Mouse (Mus musculus) C2C12 (cell line): ENCODE measurements around the gene Slc7a15.

Experiments used
- CEBPB ChIP-seq: IDR thresholded peaks from one replicate; pipeline ENCODE4 v1.6.1; 2011; ENCODE audit warnings: low read depth, mild to moderate bottlenecking, control low read depth, moderate library complexity
- CTCF ChIP-seq: IDR thresholded peaks from one replicate; pipeline ENCODE4 v1.5.1; 2011; ENCODE audit not compliant: control insufficient read depth, insufficient read depth, insufficient read length
- MYOD1 ChIP-seq: IDR thresholded peaks from one replicate; pipeline ENCODE4 v1.6.1; 2011; ENCODE audit warnings: low read depth; ENCODE audit not compliant: control insufficient read depth, insufficient read length
- MYOG ChIP-seq: IDR thresholded peaks from one replicate; pipeline ENCODE4 v1.6.1; 2011; ENCODE audit not compliant: control insufficient read depth, insufficient read length; ENCODE audit errors: extremely low read depth
- USF1 ChIP-seq: IDR thresholded peaks from one replicate; pipeline ENCODE4 v1.6.1; 2011; ENCODE audit warnings: low read depth, mild to moderate bottlenecking, control low read depth, moderate library complexity

- TF ChIP-seq MYOG (no peak), MYOD1 (no peak), CTCF (no peak), CEBPB (no peak), USF1 (no peak)
These were observed 36.7 kb upstream of the Slc7a15 start for GRCm38 (mm10) chr12:8635546-8635945.
